Mouse (Mus musculus) adipocyte (in vitro differentiated cells): ENCODE data around the gene Gm9736.
"Not testable (repeated sequence)": the region's sequence is repeated elsewhere in the genome, so short reads cannot be mapped to it uniquely, and the experiment has no call there.

Experiments used
- DNase-seq: peaks from one replicate; pipeline ENCODE4 v3.0.0-alpha.2; 2016; ENCODE audit warnings: low spot score

The Gm9736 gene

DNA sequence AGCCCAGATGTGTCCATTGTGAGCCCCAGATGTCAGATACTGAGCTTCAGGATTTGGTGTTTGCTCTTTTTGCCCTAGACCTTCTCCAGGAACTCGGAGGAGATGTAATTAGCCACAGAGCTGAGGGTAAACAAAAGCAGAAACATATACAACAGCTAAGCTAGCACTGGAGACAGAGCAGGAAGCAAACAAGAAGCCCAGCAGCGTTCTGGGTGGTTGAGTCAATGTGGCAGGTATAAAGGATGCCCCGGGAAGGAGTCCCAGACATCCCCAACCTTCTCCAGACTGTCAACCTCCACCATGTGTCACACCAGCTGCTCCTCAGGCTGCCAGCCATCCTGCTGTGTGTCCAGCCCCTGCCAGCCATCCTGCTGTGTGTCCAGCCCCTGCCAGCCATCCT is 25.0 kb downstream of the Gm9736 start, which contains the start of gene Gm10100:
Gm10100 (plus strand) TSS at position 301 of the 400 bp plus-strand sequence.
- DNase-seq = no peak

- no peak for DNase-seq
These were observed 26.3 kb downstream of the Gm9736 start for GRCm38 (mm10) chr10:77724855-77725254.

DNA sequence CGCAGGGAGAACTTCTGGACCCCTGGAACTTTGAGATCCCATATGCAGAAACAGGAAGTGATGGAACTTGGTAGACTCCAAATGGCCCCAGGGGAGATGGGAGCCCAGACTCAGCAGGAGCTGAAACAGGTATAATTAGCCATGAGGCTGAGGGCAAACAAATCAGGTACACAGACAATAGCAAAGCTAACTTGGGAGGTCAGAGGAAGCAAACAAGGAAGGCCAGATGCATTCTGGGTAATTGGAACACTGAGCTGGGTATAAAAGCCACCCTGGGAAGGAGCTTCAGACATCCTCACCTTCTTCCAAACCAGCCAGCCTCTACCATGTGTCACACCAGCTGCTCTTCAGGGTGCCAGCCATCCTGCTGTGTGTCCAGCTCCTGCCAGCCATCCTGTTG is 30.9 kb downstream of the Gm9736 start, which contains the start of gene Krtap12-1:
Krtap12-1 (plus strand) TSS at position 301 of the 400 bp plus-strand sequence.
- DNase-seq = not testable (repeated sequence)

DNA sequence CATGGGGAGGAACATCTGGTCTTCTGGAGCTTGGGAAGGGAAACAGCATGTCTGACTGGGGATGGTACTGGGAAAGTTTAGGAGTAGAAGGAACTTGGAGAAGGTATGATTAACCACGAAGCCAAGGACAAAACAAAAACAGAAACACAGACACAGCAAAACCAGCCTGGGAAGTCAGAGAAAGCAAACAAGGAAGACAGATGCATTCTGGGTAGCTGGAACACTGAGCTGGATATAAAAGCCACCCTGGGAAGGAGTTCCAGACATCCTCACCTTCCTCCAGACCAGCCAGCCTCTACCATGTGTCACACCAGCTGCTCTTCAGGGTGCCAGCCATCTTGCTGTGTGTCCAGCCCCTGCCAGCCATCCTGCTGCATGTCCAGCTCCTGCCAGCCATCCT is 35.6 kb downstream of the Gm9736 start, which contains the start of gene Gm10142:
Gm10142 (plus strand) TSS at position 301 of the 400 bp plus-strand sequence.
- DNase-seq = no peak

DNA sequence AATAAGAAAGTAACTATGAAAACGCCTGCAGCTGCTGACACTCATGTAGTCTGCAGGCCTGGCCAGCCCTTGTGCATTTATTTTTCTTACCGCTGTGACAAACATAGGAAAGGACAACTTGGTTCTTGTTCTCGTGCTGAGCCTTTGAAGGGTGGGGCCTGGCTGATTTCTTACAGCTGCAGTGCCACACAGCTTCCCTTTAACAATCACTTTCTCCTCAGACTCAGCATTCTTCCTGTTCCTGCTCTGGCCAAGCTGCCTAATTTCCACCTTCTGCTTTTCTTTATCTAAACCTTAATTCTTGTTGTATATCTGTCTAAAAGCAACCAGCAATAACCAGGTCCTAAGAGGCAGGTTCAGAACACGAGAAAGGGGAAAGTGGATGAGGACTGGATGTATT is 37.4 kb downstream of the Gm9736 start:
- DNase-seq = no peak

DNA sequence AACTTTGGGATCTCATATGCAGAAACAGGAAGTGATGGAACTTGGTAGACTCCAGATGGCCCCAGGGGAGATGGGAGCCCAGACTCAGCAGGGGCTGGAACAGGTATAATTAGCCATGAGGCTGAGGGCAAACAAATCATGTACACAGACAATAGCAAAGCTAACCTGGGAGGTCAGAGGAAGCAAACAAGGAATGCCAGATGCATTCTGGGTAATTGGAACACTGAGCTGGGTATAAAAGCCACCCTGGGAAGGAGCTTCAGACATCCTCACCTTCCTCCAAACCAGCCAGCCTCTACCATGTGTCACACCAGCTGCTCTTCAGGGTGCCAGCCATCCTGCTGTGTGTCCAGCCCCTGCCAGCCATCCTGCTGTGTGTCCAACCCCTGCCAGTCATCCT is 40.0 kb downstream of the Gm9736 start, which contains the start of gene Gm10024:
Gm10024 (plus strand) TSS at position 301 of the 400 bp plus-strand sequence.
- not testable (repeated sequence) for DNase-seq

GRCm38 (mm10) chr10:77709831-77710230 is 41.3 kb downstream of the Gm9736 start:
- no peak for DNase-seq

- DNase-seq = no peak
These were observed 44.8 kb downstream of the Gm9736 start, which contains the start of gene Gm10272 for GRCm38 (mm10) chr10:77706326-77706725. Gene Gm10272, plus strand, starts transcription at chr10:77706626.
